Mouse (Mus musculus): Measurements from ENCODE around the gene Sertad2.

GRCm38 (mm10) chr11:20664878-20665277, 121.8 kb downstream of the Sertad2 start:
- TF ChIP-seq CTCF (IDR thresholded peaks at IDR 0.05; ENCODE audit: low read depth, low read length) = no peak
- TF ChIP-seq POLR2AphosphoS5 (IDR thresholded peaks at IDR 0.05; ENCODE audit: insufficient replicate concordance, low read depth, low read length) = no peak
